Mouse (Mus musculus): ENCODE measurements around the gene Wtip.

GRCm38 (mm10) chr7:34134336-34134735 is 1.3 kb upstream of the Wtip start:
- TF ChIP-seq CTCF (IDR thresholded peaks at IDR 0.05; ENCODE audit: extremely low read depth, insufficient read depth, insufficient read length, insufficient replicate concordance) = no peak
- no peak for TF ChIP-seq POLR2A (IDR thresholded peaks at IDR 0.05; ENCODE audit: low read depth, low read length)
